Mouse (Mus musculus): ENCODE data around the gene 4930524N10Rik. TPM values are rescaled to one million over a fixed set of nuclear protein-coding genes. Genes with fewer than 3 reads are reported as not detected.

Gene 4930524N10Rik
- polyA plus RNA-seq (2011; ENCODE audit: insufficient read depth, insufficient read length, low read depth, missing spikeins) = not detected in 2 replicates

DNA sequence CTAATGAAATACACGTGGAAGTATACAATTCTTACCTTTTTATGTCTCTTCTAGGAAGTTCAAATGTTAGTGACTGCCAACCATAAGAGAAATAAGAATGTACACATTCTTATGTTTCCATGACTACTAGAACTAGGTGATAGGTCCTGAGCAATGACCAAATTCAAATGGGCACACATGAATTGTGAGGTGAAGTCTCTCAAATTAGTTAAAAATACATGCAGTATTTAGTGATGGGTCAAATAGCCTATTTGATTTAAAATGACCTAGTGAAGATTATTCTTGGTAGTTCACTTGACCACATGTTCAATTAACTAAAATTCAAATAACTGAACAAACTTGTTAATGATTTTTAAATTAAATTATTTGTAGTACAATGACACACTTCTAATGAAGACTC, at the start of gene 4930524N10Rik:
Gene 4930524N10Rik, minus strand, starts transcription at position 101 of the 400 bp plus-strand sequence.
- no peaks in the 10 kb centered on the region for H3K4me1 ChIP-seq (ENCODE audit: control insufficient read depth, insufficient read depth, low read length)
- no peaks in the 10 kb centered on the region for H3K36me3 ChIP-seq (ENCODE audit: control insufficient read depth, insufficient read depth, low read length, poor library complexity, severe bottlenecking)
- no peak within 1 kb of the TSS for H3K4me3 ChIP-seq (ENCODE audit: low read depth, low read length)
- no peaks in the 10 kb centered on the region for H3K27me3 ChIP-seq (ENCODE audit: control insufficient read depth, insufficient read depth, low read length, poor library complexity, severe bottlenecking)
- no peak within 1 kb of the TSS for H3K27ac ChIP-seq (ENCODE audit: insufficient read depth, low read length)
- TF ChIP-seq EP300 (IDR thresholded peaks at IDR 0.05; ENCODE audit: insufficient read depth, low read depth, low read length) = no peak
- no peak for TF ChIP-seq CTCF (IDR thresholded peaks at IDR 0.05; ENCODE audit: low read depth, low read length)
- no peak for TF ChIP-seq POLR2A (IDR thresholded peaks at IDR 0.05; ENCODE audit: insufficient read depth, low read length)
- H3K9me3 ChIP-seq (replicated peaks; ENCODE audit: control insufficient read depth, insufficient read depth, low read length, poor library complexity, severe bottlenecking) = no peaks in the 10 kb centered on the region
- no peak within 1 kb of the TSS for H3K9ac ChIP-seq (ENCODE audit: low read depth, poor library complexity, severe bottlenecking)

DNA sequence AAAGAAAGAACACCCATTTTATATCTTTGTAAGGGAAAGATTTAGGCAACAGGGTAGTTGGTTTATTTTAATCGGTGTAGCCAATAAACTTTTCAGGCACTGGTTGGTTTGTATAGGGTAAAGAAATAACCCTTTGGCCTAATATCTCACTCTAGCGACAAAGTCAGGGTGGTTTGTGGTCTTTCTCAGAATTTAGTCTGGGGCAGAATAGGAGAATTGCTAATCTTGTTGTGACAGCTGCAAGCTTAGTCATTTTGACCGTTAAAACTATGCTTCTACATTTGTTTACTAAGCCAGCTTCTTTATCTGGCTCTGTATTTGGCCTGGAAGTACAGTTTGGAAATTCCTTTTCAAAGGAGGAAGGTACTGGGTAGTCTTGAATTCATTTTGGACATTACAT, 6.8 kb upstream of the 4930524N10Rik start:
- no peaks in the 10 kb centered on the region for H3K36me3 ChIP-seq (ENCODE audit: control insufficient read depth, insufficient read depth, low read length, poor library complexity, severe bottlenecking)
- no peak overlapping the region for H3K27ac ChIP-seq (ENCODE audit: insufficient read depth, low read length)
- no peak overlapping the region for H3K9ac ChIP-seq (ENCODE audit: low read depth, poor library complexity, severe bottlenecking)
- H3K9me3 ChIP-seq (replicated peaks; ENCODE audit: control insufficient read depth, insufficient read depth, low read length, poor library complexity, severe bottlenecking) = no peaks in the 10 kb centered on the region
- no peak overlapping the region for H3K4me3 ChIP-seq (ENCODE audit: low read depth, low read length)
- no peaks in the 10 kb centered on the region for H3K4me1 ChIP-seq (ENCODE audit: control insufficient read depth, insufficient read depth, low read length)
- no peaks in the 10 kb centered on the region for H3K27me3 ChIP-seq (ENCODE audit: control insufficient read depth, insufficient read depth, low read length, poor library complexity, severe bottlenecking)
- TF ChIP-seq CTCF (IDR thresholded peaks at IDR 0.05; ENCODE audit: low read depth, low read length) (no peak), EP300 (IDR thresholded peaks at IDR 0.05; ENCODE audit: insufficient read depth, low read depth, low read length) (no peak), POLR2A (IDR thresholded peaks at IDR 0.05; ENCODE audit: insufficient read depth, low read length) (no peak)

DNA sequence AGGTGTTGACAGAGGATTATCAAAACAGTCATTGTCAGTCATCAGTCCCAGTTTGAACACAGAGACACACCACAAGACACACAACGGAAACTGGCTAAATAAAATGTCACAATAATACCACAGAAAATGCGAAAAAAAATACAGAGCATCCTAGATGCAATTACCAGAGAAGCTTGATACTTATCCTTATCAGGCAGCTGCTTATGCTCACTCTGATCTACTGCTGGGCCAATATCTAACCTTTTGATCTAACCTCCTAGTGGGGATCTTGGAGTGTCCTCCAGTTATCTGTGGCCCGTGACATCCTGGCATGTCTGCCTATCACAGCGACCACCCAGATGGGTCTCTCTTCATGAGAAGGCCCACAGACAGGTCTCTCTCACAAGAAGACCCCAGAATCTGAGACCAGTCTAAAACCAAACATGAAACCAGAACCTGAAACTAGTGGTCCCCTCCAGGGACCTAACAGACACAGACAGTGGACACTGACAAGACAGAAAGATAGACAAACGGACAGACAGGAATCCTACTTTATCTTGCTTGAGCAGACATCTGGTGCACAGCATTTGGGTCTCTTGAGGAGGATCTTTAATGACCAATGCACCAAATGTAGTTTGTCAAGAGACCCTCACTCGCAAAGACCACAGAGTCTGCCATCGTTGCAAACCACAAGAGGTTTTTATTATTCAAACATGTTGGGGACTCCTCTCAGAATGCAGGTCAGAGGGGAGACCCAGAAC, 6.3 kb upstream of the 4930524N10Rik start:
- Histone ChIP-seq H3K27ac (ENCODE audit: insufficient read depth, low read length) (no peak overlapping the region), H3K36me3 (ENCODE audit: control insufficient read depth, insufficient read depth, low read length, poor library complexity, severe bottlenecking) (no peaks in the 10 kb centered on the region), H3K9me3 (replicated peaks; ENCODE audit: control insufficient read depth, insufficient read depth, low read length, poor library complexity, severe bottlenecking) (no peaks in the 10 kb centered on the region), H3K27me3 (ENCODE audit: control insufficient read depth, insufficient read depth, low read length, poor library complexity, severe bottlenecking) (no peaks in the 10 kb centered on the region), H3K4me1 (ENCODE audit: control insufficient read depth, insufficient read depth, low read length) (no peaks in the 10 kb centered on the region), H3K4me3 (ENCODE audit: low read depth, low read length) (no peak overlapping the region), H3K9ac (ENCODE audit: low read depth, poor library complexity, severe bottlenecking) (no peak overlapping the region)
- TF ChIP-seq CTCF (IDR thresholded peaks at IDR 0.05; ENCODE audit: low read depth, low read length) (no peak), POLR2A (IDR thresholded peaks at IDR 0.05; ENCODE audit: insufficient read depth, low read length) (no peak), EP300 (IDR thresholded peaks at IDR 0.05; ENCODE audit: insufficient read depth, low read depth, low read length) (no peak)

DNA sequence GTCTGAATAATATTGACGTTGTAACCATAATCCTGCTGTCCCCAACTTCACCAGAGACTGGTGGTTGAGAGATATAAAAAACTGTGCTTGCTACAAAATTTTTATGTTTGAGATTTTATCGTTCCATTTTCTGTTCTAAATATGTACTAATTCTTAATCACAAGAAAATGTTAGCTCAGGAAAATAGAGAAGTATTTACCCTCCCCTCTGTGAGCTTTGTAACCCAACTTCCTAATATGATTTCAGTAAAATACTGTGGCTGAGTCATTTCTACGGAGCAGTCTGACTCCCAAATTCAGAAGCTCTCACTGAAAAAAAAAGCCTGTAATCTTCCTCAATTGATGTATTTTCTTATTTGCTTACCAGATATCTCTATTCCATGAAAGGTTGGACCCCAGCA, 4.7 kb upstream of the 4930524N10Rik start:
- no peak overlapping the region for H3K9ac ChIP-seq (ENCODE audit: low read depth, poor library complexity, severe bottlenecking)
- TF ChIP-seq CTCF (IDR thresholded peaks at IDR 0.05; ENCODE audit: low read depth, low read length) = no peak
- TF ChIP-seq EP300 (IDR thresholded peaks at IDR 0.05; ENCODE audit: insufficient read depth, low read depth, low read length) = no peak
- TF ChIP-seq POLR2A (IDR thresholded peaks at IDR 0.05; ENCODE audit: insufficient read depth, low read length) = no peak
- no peak overlapping the region for H3K4me3 ChIP-seq (ENCODE audit: low read depth, low read length)
- H3K36me3 ChIP-seq (ENCODE audit: control insufficient read depth, insufficient read depth, low read length, poor library complexity, severe bottlenecking) = no peaks in the 10 kb centered on the region
- no peaks in the 10 kb centered on the region for H3K27me3 ChIP-seq (ENCODE audit: control insufficient read depth, insufficient read depth, low read length, poor library complexity, severe bottlenecking)
- H3K27ac ChIP-seq (ENCODE audit: insufficient read depth, low read length) = no peak overlapping the region
- no peaks in the 10 kb centered on the region for H3K9me3 ChIP-seq (replicated peaks; ENCODE audit: control insufficient read depth, insufficient read depth, low read length, poor library complexity, severe bottlenecking)
- no peaks in the 10 kb centered on the region for H3K4me1 ChIP-seq (ENCODE audit: control insufficient read depth, insufficient read depth, low read length)

Other genes with a start within 250 kb of the 4930524N10Rik start
- gene Gm15140, start 222.7 kb downstream of the 4930524N10Rik start, polyA plus RNA-seq (2011; ENCODE audit: insufficient read depth, insufficient read length, low read depth, missing spikeins) = not detected in 2 replicates
- not detected in 2 replicates for gene Samt4, start 138.6 kb upstream of the 4930524N10Rik start, polyA plus RNA-seq (2011; ENCODE audit: insufficient read depth, insufficient read length, low read depth, missing spikeins)
- gene Samt2, start 236.0 kb upstream of the 4930524N10Rik start, polyA plus RNA-seq (2011; ENCODE audit: insufficient read depth, insufficient read length, low read depth, missing spikeins) = not detected in 2 replicates